Mouse (Mus musculus) myocyte (in vitro differentiated cells): ENCODE measurements around the gene Ccdc183. TPM values are rescaled to one million over a fixed set of nuclear protein-coding genes. Genes with fewer than 3 reads are reported as not detected.

Source experiments
- H3K27me3 ChIP-seq: one replicate; pipeline ENCODE4 v1.6.1; 2011; ENCODE audit not compliant: control insufficient read depth, insufficient read depth, insufficient read length
- H3K36me3 ChIP-seq: one replicate; pipeline ENCODE4 v1.6.1; 2011; ENCODE audit not compliant: control insufficient read depth, insufficient read depth
- H3K4me2 ChIP-seq: one replicate; pipeline ENCODE4 v1.6.1; 2011; ENCODE audit warnings: low read depth, control low read depth
- H3K4me3 ChIP-seq: one replicate; pipeline ENCODE4 v1.5.1; 2011; ENCODE audit warnings: mild to moderate bottlenecking, control low read depth, moderate library complexity
- H3K79me2 ChIP-seq: one replicate; pipeline ENCODE4 v1.6.1; 2011; ENCODE audit not compliant: control insufficient read depth, insufficient read depth
- H3ac ChIP-seq: one replicate; pipeline ENCODE4 v1.6.1; 2011; ENCODE audit not compliant: control insufficient read depth, insufficient read length
- CEBPB ChIP-seq: IDR thresholded peaks from 2 replicates; pipeline ENCODE4 v1.6.1; 2011; ENCODE audit warnings: mild to moderate bottlenecking, moderate library complexity; ENCODE audit not compliant: poor library complexity, insufficient read depth, severe bottlenecking
- E2F4 ChIP-seq: IDR thresholded peaks from one replicate; pipeline ENCODE4 v1.6.1; 2011; ENCODE audit warnings: mild to moderate bottlenecking, control low read depth, moderate library complexity; ENCODE audit not compliant: insufficient read depth
- MAX ChIP-seq: IDR thresholded peaks from one replicate; pipeline ENCODE4 v1.6.1; 2011; ENCODE audit warnings: low read depth, mild to moderate bottlenecking, control low read depth
- MYOD1 ChIP-seq, 3 experiments: IDR thresholded peaks; one replicate each; pipeline ENCODE4 v1.6.1; 2011; ENCODE audit warnings: control low read depth in 2 of 3, low read depth in 2 of 3, mild to moderate bottlenecking in 2 of 3, moderate library complexity in 1 of 3; ENCODE audit not compliant: insufficient read length in 2 of 3, control insufficient read depth in 1 of 3
- MYOG ChIP-seq, 3 experiments: IDR thresholded peaks; one replicate each; pipeline ENCODE4 v1.6.1; 2011; ENCODE audit warnings: control low read depth in 2 of 3, low read depth in 2 of 3, mild to moderate bottlenecking in 2 of 3; ENCODE audit not compliant: insufficient read length in 2 of 3, control insufficient read depth in 1 of 3, insufficient read depth in 1 of 3
- POLR2A ChIP-seq: IDR thresholded peaks from one replicate; pipeline ENCODE4 v1.6.1; 2011; ENCODE audit warnings: low read depth, mild to moderate bottlenecking, control low read depth, moderate library complexity; ENCODE audit not compliant: insufficient read length
- POLR2AphosphoS2 ChIP-seq: IDR thresholded peaks from one replicate; pipeline ENCODE4 v1.6.1; 2011; ENCODE audit warnings: low read depth, control low read depth; ENCODE audit not compliant: insufficient read length
- REST ChIP-seq: IDR thresholded peaks from one replicate; pipeline ENCODE4 v1.6.1; 2011; ENCODE audit warnings: mild to moderate bottlenecking, control low read depth, moderate library complexity; ENCODE audit not compliant: insufficient read depth, insufficient read length
- SRF ChIP-seq: IDR thresholded peaks from one replicate; pipeline ENCODE4 v1.6.1; 2011; ENCODE audit warnings: low read depth; ENCODE audit not compliant: control insufficient read depth, insufficient read length
- TCF12 ChIP-seq: IDR thresholded peaks from one replicate; pipeline ENCODE4 v1.6.1; 2011; ENCODE audit warnings: mild to moderate bottlenecking, control low read depth; ENCODE audit not compliant: poor library complexity, insufficient read depth, severe bottlenecking
- TCF3 ChIP-seq: IDR thresholded peaks from one replicate; pipeline ENCODE4 v1.6.1; 2011; ENCODE audit warnings: low read depth, control low read depth; ENCODE audit not compliant: insufficient read length
- USF1 ChIP-seq: IDR thresholded peaks from one replicate; pipeline ENCODE4 v1.6.1; 2011; ENCODE audit warnings: low read depth, mild to moderate bottlenecking, control low read depth, moderate library complexity
- polyA plus RNA-seq: library from polyadenylated mRNA; unstranded; fragments of >200 nt; fragmentation: generic; extraction: Trizol; gene quantifications from one replicate; pipeline ENCODE4 v1.2.1, GENCODE M21; 2012; ENCODE audit warnings: missing spikeins

Gene Ccdc183
- 0.13 TPM for polyA plus RNA-seq

DNA sequence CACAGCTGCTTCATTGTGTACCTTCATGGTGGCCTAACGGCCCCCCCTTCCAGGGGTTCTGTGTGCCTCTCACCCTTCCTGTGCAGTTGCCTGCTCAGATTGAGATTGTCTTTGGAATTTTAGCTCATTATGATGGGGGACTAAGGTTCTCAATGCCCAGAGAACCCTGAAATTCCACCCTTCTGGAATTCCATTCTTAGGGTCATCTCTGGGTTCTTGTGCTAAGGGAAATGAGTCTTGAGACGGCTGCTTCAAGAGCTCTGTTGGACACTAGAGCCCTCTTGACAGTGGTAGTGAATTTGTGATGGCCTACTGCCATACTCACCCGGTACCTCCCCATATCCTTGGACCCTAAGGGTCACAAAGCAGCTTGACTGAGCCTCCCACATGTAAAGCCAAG lies at the start of gene Ccdc183:
Gene Ccdc183, minus strand, starts transcription at position 101 of the 400 bp plus-strand sequence.
- H3K4me2 ChIP-seq, result no peak within 1 kb of the TSS
- no peaks in the 10 kb centered on the region for H3K36me3 ChIP-seq
- TF ChIP-seq MYOD1 (IDR thresholded peaks at IDR 0.05; ENCODE audit: control insufficient read depth in 1 of 3, insufficient read length in 2 of 3, low read depth in 2 of 3), result no peak
- no peak for TF ChIP-seq MYOG (IDR thresholded peaks at IDR 0.05; ENCODE audit: control insufficient read depth in 1 of 3, insufficient read depth in 1 of 3, insufficient read length in 2 of 3, low read depth in 2 of 3)
- TF ChIP-seq POLR2A, result no peak
- no peak for TF ChIP-seq MAX
- no peaks in the 10 kb centered on the region for H3K79me2 ChIP-seq
- peaks cover 47% of the 10 kb centered on the region for H3K27me3 ChIP-seq
- no peak within 1 kb of the TSS for H3K4me3 ChIP-seq
- no peak within 1 kb of the TSS for H3ac ChIP-seq

GRCm38 (mm10) chr2:25666516-25666915 lies 49.0 kb upstream of the Ccdc183 start:
- H3ac ChIP-seq, result no peak overlapping the region
- H3K4me3 ChIP-seq, result no peak overlapping the region
- H3K79me2 ChIP-seq, result no peaks in the 10 kb centered on the region
- no peaks in the 10 kb centered on the region for H3K36me3 ChIP-seq
- H3K27me3 ChIP-seq, result peaks cover 11% of the 10 kb centered on the region
- no peak overlapping the region for H3K4me2 ChIP-seq
- TF ChIP-seq MAX, result no peak
- no peak for TF ChIP-seq POLR2A
- TF ChIP-seq REST, result no peak

DNA sequence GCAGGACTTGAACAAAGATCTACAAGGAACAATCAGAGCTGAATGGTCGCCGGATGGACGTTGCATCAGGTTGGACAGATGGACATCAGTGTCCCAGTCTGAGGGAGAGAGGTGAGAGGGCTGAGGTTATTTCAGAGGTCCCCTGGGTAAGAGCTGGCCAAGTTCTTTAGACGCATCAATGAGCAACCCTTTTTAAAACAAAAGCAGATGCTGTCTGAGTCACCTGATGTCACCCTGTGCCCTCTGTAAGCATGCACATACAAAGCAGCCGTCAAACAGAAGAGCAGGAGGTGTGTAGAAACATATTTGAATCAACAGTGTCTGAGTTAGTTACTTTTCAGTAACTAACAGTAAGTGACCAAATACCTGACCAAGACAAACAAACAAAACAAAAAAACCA lies 46.6 kb upstream of the Ccdc183 start:
- Histone ChIP-seq H3K79me2 (no peaks in the 10 kb centered on the region), H3K36me3 (no peaks in the 10 kb centered on the region), H3ac (no peak overlapping the region), H3K27me3 (peaks cover 7% of the 10 kb centered on the region), H3K4me2 (no peak overlapping the region), H3K4me3 (no peak overlapping the region)
- TF ChIP-seq USF1, result no peak
- TF ChIP-seq TCF12, result no peak
- TF ChIP-seq MYOD1 (IDR thresholded peaks at IDR 0.05; ENCODE audit: control insufficient read depth in 1 of 3, insufficient read length in 2 of 3, low read depth in 2 of 3), result no peak
- no peak for TF ChIP-seq TCF3
- TF ChIP-seq POLR2AphosphoS2, result no peak
- no peak for TF ChIP-seq E2F4
- TF ChIP-seq POLR2A, result no peak
- no peak for TF ChIP-seq SRF
- no peak for TF ChIP-seq REST
- TF ChIP-seq MYOG (IDR thresholded peaks at IDR 0.05; ENCODE audit: control insufficient read depth in 1 of 3, insufficient read depth in 1 of 3, insufficient read length in 2 of 3, low read depth in 2 of 3), result no peak
- TF ChIP-seq MAX, result no peak

DNA sequence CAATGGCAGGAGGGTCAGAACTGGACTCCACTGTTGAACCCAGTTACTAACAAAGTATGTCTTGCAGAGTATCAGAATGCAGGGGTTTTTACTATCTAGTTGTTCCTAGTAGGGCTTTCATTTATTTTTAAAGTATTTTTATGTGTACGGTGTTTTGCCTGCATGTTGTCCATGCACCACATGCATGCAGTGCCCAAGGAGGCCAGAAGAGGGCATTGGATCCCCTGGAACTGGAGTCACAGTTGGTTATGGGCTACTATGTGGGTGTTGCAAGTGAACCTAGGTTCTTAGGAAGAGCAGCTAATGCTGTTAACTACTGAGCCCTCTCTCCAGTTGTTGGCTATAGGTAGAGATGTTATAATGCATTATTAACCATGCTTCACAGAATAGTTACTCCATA lies 46.0 kb upstream of the Ccdc183 start:
- TF ChIP-seq POLR2A (no peak), MAX (no peak), E2F4 (no peak), USF1 (no peak), POLR2AphosphoS2 (no peak), CEBPB (no peak), MYOD1 (IDR thresholded peaks at IDR 0.05; ENCODE audit: control insufficient read depth in 1 of 3, insufficient read length in 2 of 3, low read depth in 2 of 3) (no peak), REST (no peak), TCF3 (no peak), TCF12 (no peak), MYOG (IDR thresholded peaks at IDR 0.05; ENCODE audit: control insufficient read depth in 1 of 3, insufficient read depth in 1 of 3, insufficient read length in 2 of 3, low read depth in 2 of 3) (no peak), SRF (no peak)

DNA sequence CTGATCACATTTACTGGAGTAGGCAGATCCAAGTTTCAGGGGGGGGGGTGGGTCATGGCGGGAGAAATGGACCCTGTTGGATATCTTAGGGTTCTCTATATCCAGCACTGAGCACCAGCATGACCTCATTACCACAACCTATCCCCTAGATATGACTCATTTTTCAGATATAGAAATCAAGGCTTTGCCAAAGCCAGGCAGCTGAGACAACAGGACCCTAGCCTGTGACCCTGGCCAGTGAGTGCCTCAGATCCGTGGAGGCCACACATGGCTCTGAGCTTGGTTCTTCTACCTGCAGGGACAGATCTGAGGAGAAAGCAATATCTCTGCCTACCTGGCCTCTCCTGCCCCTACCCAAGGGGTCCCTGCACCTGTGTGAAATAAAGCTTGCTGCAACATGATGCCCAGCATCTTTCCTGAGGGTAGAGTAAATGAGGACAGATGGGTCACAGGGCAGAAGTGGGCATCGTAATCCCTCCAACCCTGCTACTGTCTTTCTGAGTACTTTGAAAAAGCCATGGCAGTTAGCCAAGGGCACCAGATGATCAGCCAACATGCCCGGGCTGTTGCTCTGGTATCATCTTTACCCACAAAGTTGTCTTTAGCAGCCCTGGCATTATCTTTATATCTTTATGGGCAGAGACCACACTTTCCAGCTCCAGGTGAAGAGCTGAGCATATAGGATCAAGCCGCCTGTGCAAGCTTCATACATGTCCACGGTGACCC lies 43.9 kb upstream of the Ccdc183 start:
- TF ChIP-seq USF1 (no peak), MYOD1 (IDR thresholded peaks at IDR 0.05; ENCODE audit: control insufficient read depth in 1 of 3, insufficient read length in 2 of 3, low read depth in 2 of 3) (peak; percentile 1 to 86 (median 66)), MYOG (IDR thresholded peaks at IDR 0.05; ENCODE audit: control insufficient read depth in 1 of 3, insufficient read depth in 1 of 3, insufficient read length in 2 of 3, low read depth in 2 of 3) (peak; percentile 14 to 69 (median 19))
- H3K4me3 ChIP-seq, result no peak overlapping the region
- peak overlapping the region; percentile 68 for H3K4me2 ChIP-seq
- peaks cover 2% of the 10 kb centered on the region for H3K27me3 ChIP-seq
- H3K79me2 ChIP-seq, result no peaks in the 10 kb centered on the region
- no peaks in the 10 kb centered on the region for H3K36me3 ChIP-seq
- no peak overlapping the region for H3ac ChIP-seq

More for the DNA sequence above, 46.0 kb upstream of the Ccdc183 start:
- Histone ChIP-seq H3K4me2 (no peak overlapping the region), H3K27me3 (peaks cover 7% of the 10 kb centered on the region), H3K79me2 (no peaks in the 10 kb centered on the region), H3K4me3 (no peak overlapping the region), H3ac (no peak overlapping the region), H3K36me3 (no peaks in the 10 kb centered on the region)
